Mouse (Mus musculus) ZHBTc4 (cell line): Measurements from ENCODE around the gene Eid2b.
"Not testable (repeated sequence)": the region's sequence is repeated elsewhere in the genome, so short reads cannot be mapped to it uniquely, and the experiment has no call there.

Experiments used
- DNase-seq: peaks from one replicate; pipeline ENCODE4 v3.0.0-alpha.2; 2011; ENCODE audit warnings: low read depth, low spot score

Eid2b gene

DNA sequence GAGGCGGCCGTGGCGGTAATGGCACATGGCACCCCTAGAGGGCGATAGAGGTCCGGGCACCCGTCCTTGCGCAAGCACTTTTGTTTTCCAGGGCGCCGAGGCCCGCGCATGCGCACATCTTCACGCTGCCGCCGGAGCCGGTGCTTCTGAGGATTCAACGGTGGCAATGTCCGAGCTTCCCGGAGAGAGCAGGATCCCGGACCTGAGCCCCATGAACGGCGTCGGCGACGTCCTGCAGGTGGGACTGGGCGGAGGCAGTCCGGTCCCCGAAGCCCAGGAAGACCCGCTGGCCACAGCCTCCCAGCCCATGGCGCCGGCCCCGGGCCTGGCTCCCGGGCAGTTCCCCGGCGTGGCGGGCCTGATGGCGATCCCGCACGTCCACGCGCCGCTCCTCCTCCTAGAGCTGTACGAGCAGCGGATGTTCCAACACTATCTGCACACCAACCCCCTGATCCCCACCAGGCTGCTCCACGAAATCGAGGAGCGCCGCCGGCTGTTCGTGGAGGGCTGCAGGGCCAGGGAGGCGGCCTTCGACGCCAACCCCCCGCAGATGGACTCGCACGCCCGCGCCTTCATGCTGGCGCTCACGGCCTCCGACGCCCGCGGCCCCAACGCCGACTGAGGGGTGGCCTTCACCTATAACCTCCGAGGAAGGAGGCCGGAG, at the start of gene Eid2b:
Gene Eid2b (plus strand): TSS at position 125 of the 664 bp plus-strand sequence.
- DNase-seq: peak; percentile 96

DNA sequence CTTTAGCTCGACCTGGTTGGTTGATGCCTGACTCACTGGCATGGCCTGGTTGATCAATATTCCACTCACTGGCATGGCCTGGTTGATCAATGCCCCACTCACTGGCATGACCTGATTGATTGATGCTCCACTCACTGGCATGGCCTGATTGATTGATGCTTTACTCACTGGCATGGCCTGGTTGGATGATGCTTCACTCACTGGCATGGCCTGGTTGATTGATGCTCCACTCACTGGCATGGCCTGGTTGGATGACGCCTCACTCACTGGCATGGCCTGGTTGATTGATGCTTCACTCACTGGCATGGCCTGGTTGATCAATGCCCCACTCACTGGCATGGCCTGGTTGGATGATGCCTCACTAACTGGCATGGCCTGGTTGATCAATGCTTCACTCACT, 33.6 kb upstream of the Eid2b start:
- not testable (repeated sequence) for DNase-seq

DNA sequence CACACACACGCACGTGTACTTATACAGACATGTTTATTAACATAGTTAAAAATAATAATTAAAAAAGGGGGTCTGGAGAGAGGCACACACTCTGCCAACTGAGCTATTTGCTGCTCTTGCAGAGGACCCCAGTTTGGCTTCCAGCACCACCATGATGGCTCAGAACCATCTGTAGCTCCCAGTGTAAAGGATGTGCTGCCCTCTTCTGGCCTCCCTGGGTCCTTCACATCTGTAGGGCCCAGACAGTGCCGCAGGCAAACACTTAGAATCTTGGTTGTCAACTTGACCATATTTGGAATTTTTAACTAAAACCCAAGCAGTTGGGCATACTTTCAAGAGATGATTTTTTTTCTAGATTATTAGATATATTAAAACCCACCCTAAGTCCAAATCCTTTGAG, 28.6 kb upstream of the Eid2b start:
- DNase-seq: peak; percentile 51

DNA sequence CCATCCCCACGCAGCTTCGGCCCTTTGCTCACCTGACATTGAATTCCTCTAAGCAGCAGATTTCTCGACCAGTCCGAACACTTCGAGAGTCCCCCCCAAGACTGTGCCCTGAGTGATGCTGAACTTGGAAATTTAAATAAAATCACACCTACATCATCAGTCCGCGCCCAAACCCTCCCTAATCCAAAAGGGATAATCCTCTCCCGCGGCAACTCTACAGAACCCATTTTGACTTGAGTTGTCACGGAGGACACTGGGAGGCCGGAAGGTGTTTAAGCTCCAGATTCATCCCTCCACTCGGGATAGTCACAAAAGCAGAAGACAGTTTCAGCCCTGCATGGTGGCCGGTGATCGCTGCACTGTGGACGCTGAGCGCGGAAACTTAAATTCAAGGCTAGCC, 25.6 kb upstream of the Eid2b start:
- DNase-seq: peak; percentile 62

DNA sequence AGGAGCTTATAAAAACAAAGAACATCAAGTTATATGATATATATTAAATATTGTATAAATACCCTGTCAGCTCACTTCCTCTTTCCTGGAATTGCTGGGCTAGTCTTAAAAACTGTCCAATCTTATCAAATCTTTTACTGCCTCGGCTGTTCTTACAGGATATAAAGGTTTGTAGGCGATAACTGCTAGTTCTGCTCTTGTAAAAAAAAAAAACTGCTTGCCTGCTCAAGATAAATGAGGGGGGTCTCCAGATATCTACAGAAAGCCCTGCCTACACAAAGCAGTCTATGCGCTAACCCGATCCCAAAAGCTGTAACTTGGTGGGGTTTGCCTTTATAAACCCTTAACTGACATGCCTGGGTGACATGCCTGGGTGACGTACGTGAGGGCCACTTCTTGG, 22.9 kb upstream of the Eid2b start:
- DNase-seq: no peak

DNA sequence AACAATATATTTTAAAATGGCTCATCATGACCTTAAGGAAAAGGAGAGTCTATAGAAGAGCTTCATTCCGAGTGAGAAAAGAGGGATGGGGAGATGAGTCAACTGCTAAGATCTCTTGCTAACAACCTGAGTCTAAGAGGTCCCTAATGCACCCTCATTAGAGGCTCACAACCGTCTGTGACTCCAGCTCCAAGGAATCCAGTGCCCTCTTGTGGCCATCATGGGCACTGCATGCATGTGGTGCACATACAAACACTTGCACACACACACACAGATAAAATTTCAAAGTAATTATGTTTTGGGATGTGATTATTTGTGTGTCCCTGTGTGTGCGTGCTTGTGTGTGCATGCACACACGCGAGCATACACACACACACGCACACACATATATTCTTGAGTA, 22.1 kb upstream of the Eid2b start:
- peak; percentile 91 for DNase-seq

DNA sequence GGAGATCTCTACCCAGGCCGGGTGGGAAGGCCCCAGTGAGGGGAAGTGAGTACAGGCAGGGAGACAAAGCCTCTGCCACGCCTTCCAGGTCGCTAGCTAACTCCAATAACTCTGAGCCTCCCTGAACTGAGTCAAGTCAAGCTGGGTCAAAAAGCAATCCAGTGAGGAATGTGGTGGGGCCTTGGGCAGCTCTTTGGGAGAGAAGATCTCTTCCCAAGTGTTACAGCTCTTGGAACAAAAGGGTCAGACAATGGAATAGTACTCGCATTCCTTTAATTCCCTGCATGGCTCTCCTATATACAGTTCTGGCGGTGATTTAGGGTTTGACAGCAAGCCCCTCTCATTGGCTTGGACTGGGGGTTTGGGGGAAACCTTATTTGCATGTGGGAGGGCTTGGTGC, 14.7 kb upstream of the Eid2b start:
- peak; percentile 88 for DNase-seq

DNA sequence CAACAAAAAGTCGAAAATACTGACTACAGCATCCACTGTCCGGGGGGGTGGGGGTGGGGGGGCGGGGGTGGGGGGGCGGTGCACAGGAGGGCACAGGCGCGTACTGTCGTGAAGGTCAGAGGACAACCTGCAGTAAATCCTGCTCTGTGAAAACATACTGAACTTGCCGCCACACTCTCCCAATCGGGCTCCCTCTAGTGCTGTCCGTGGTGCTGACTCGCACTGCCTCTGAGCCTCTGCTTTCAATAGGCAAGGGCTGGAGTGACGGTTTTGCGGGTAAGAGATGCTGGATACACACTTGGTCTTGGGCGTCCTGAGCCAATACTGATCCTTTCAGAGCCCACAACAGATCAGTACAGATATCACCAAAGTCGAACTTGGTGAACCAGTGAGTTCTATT, 13.8 kb upstream of the Eid2b start:
- peak; percentile 89 for DNase-seq

DNA sequence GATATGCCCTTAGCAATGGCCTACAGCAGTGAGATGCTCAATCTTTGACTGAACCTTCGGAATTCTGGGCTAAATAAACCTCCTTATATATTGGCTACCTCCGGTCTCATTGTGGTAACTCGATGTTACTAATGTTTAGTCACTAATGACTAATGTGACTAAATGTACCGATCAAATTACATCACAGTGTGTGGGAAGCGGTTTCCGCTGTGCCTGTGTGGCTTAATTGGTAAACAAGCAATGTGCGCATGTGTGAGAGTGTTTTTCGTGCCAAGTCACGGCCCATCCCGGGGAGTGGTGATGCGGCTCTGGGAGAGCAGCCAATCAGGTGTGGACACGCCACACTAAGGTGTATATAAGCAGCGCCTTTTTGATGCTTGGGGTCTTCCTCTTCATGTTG, 12.1 kb upstream of the Eid2b start:
- DNase-seq: no peak

DNA sequence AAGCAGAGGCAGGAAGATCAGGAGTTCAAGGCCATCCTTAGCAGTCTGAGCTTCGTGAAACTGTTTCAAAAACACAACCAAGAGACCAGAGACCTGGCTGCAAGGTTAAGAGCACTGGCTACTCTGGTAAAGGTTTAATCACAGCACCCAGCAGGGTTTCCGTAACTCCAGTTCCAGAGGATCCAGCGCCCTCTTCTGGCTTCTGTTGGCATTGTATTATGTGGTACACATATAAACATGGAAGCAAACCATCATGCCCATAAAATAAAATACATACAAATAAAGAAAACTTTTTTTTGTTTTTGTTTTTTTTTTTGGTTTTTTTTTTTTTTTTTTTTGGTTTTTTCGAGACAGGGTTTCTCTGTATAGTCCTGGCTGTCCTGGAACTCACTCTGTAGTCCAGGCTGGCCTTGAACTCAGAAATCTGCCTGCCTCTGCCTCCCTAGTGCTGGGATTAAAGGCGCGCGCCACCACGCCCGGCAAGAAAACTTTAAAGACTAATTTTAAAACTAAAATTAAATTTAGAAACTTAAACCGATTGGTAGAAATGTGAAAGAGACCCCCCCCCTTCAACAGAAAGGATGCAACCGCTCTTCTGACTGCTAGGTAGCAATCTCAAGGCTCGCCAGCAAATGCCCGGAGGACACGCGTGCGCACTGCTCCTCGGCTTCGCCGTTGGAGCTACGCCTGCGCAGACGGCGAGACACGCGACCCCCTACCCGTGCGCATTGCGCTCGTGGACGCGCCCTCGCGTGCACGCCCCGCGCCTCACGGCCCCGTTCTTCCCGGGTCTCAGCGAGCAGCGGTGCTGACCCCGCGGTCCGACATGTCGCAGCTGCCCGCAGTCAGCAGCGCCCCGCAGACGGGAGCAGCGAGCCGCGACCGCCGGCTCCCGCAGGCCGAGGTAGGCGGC, 10.2 kb upstream of the Eid2b start, which contains the start of gene Eid2:
Gene Eid2 (plus strand): TSS at position 753 of the 913 bp plus-strand sequence.
- DNase-seq: peak; percentile 97

DNA sequence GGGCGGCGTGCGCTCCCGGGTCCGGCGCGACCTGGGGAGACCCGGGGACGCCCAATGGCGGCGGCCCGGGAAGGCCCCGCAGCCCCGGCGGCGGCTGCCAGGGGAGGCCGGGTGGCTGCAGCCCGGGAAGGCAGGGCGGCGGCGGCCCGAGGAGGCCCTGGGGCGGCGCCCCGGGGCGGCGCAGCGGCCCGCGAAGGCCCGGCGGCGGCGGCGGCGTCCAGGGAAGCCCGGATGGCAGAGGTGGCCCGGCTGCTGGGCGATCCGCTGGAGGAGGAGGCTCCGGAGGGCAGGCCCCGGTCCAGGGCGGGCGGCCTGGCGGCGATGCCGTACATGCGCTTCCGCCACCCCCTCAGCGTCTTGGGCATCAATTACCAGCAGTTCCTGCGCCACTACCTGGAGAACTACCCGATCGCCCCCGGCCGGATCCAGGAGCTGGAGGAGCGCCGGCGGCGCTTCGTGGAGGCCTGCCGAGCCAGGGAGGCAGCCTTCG, 9.5 kb upstream of the Eid2b start:
- DNase-seq: peak; percentile 80

DNA sequence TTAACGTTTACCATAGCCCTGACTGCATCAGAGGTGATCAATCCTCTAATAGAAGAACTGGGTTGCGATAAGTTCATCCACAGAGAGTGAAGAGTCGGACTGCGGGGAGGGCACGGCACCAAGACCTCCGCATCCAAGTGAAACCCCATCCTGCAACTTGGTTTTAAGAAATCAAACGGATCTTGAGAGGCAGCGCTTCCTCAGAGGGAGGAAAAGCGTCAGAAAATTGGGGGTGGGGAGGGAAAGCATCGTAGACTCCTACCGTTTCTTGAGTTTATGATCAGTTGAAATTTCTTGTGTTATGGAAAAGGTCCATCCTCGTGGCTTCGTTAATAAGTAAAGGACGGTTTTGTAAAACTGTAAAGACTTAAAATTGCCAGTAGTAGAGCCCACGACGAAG, 9.0 kb upstream of the Eid2b start:
- DNase-seq: no peak

DNA sequence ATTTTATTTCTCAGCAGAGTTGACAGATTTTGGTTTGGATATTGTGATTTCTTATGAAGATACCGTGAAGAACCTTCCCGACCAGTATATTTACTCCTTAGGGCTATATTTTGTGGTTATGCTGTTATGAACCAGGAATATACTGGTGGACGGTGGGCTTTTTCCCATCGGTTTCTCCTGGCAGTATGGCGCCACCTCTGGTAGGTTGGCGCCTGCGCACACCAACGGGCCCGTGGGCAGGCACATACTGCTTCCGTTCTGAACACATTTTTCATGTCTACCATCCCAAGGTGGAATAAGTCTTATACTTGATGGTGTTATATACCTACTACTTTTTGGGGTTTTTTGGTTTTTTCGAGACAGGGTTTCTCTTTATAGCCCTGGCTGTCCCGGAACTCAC, 8.2 kb upstream of the Eid2b start:
- peak; percentile 89 for DNase-seq

DNA sequence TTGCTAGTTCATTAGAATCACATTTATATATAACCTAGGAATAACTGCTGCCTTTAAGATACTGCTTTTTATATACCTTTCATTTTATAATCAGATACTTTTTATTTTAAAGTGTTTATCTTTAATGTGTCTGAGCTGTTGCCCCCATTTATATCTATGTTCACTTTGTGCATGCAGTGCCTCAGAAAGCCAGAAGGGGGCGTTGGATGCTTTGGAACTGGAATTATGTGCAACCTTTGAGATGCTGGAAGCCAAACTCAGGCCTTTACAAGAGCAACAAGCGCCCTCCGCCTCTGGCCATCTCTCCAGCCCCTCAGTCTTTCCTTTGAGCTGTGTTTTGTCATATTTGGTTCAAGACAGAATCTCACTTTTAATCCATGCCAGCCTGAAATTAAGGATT, 5.8 kb upstream of the Eid2b start:
- peak; percentile 75 for DNase-seq

DNA sequence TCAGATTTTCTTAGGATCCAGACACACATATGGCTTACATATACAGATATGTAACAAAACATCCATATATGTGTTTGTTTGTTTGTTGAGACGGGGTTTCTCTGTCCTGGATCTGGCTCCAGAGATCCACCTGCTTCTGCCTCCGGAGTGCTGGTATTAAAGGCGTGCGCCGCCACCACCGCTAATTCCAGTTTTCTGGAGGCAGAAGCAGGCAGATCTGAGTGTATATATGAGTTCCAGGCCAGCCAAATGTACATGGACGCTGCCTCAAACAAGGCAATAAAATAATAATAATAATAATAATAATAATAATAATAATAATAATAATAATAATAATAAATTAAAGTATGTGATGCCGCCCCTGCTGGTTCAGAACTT, 313 bp upstream of the Eid2b start:
- no peak for DNase-seq

DNA sequence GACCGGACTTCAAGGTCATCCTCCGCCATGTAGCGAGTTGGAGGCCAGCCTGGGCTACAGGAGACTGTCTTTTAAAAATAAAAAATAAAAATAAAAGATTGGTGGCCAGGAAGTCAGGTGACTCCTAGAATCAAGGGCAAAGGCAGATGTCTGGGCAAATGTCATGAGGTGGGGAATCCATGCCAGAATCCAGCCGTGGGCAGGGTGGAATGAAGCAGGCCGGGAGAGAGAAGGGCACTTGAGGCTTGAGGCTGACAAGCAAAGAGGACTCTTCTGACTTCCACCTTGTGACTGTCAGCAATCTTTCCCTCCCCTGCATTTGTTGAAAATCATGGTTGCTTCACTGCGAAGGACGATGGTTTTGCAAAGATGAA, 727 bp downstream of the Eid2b start:
- DNase-seq: no peak

DNA sequence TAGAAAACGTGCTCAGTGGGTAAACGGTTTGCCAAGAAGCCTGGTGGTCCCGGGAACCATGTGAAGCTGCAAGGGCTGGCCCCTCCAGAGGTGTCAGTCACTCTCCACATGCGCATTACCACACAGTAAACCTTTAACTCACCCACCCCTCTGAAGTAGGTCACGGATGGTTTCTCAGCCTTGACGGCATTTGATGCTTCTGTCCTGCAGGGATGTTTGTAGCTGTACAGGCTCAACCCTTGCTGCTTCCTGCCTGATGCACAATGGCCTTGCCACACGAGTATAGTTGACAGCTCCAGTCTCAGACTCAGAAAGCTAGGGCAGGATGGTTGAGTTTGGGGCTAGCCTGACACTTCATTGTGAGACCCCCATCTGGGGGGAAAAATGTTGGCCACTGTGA, 3.1 kb downstream of the Eid2b start:
- no peak for DNase-seq

DNA sequence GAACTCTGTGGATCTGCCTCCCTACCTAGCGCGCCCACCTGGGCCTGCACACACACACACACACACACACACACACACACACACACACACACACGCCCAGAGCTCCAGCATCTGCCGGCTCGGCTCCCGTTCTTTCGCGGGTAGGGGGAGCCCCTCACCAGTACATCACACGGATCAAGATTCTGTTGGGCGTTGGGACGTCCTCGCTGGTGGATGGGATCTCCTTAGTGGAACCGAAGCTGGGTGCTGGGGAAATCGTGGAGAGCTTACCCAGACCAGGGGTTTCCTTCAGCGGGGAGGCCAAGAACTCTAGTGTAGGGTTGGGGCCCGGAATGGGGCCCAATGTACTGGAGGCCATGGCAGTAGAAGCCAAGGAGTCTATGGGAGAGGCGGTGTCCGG, 12.6 kb downstream of the Eid2b start:
- DNase-seq: peak; percentile 67

DNA sequence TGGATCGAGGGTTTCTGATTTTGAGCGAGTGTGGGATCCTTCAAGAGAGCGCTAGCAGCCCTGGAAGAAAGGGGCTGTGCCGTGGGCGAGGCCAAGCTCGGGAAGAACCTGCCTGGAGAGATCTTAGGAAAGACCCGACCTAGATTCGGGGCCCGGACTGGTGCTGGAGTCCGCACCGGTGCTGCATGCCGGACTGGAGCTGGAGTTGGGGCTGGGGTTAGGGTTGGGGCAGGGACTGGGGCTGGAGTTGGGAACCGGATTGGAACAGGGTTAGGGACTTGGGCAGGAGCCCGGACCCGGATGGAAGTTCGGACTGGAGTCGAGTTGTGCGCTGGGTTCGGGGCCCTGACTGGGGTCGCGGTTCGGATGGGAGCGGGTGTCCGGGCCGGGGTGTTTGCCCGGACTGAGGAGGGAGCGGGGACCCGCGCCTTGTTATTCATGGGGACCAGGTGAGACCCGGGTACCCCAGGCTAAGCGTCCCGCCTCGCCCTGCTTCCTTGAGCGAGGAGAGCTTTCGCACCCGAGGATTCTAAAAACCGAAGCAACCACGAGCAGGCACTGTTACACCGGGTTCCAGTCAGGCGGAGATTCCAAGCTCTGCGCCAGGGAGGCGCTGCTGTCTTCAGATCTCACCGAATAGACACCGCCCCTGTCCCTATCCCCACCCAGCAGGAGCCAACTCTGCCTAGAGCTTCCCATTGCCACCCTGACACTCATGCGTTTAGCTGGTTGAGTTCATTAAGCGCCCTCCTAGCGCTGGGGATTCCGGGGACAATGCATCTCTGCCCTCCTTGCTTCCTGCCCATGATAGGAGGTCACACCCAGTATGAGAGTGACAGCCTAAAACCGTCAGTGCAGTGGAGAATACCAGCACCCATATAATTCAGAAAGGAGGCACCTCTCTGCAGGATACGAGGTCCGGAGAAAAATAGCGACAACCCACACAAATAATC, 13.4 kb downstream of the Eid2b start, which contains the start of gene Selenov:
Gene Selenov (minus strand): TSS at position 549 of the 953 bp plus-strand sequence.
- peak; percentile 93 for DNase-seq

DNA sequence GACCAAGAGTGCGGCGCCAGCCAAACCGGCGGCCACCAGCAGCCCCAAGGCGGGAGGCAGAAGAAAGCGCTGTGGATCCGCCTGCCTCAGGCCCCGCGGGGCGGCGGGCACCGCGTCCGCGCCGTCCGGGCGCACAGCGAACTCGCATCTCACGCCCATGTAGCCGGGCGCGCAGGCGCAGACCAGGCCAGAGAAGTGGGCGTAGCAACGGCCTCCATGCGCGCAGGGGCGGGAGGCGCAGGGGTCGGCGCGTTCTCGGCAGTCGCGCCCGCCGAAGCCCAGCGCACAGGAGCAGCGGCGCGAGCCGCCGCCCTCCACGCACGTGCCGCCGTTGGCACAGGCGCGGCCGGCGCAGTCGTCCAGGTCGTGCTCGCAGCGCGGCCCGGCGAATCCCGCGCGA, 16.9 kb downstream of the Eid2b start:
- DNase-seq: peak; percentile 96

DNA sequence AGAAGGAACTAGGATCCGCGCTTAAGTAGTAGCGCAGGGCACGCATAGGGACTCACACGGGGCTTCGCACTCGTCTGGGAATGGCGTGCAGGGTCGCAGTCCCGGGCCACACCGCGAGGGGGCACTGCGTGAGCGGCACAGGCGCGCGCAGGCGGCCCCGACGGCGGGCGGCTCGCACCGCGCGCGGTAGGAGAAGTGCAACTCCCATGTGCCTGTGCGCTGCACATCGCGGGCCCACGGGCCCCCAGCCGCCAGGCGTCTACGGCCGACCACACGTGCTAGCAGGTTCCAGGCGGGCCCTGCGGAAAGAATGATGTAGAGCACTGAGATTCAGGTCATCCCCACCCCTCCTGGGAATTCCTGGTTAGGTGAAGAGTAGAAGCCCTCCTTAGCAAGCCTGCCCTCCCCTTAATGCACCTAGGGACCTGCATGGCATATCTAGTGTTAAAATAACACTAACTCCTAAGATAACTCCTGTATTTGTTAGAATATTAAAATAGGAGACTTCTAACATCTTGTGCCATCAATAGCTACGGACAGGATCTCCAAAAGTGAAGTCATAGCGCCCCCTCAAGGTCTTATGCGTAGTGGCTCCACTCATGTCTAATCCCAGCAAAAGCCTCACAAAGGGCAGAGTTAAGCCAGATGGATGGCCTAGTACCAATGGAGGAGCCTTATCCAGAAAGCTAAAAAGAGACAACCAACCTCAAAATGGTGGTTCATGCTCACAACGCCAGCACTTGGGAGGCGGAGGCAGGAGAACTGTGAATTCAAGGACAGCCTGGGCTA, 21.5 kb downstream of the Eid2b start:
- peak; percentile 93 for DNase-seq
